Mouse (Mus musculus) midbrain, embryonic 16.5 days (tissue): ENCODE data around the gene Zkscan4. TPM values are rescaled to one million over a fixed set of nuclear protein-coding genes. Genes with fewer than 3 reads are reported as not detected.
"Not testable (repeated sequence)": the region's sequence is repeated elsewhere in the genome, so short reads cannot be mapped to it uniquely, and the experiment has no call there.

Experiments
- ATAC-seq: fragments of 200-750 bp; cut with Nextera tagmentation; 2 replicates; pipeline ENCODE4 v1.8.0; 2017; ENCODE audit warnings: moderate TSS enrichment
- H3K27ac ChIP-seq: fragments of 300-500 bp; sonication (generic); 2 replicates; pipeline ENCODE4 v1.5.1; 2014; ENCODE audit warnings: mild to moderate bottlenecking, low read length, mixed read lengths
- H3K27me3 ChIP-seq: fragments of 300-500 bp; sonication (generic); 2 replicates; pipeline ENCODE4 v1.6.1; 2014; ENCODE audit warnings: low read depth, low read length, mixed read lengths; ENCODE audit not compliant: control insufficient read depth, insufficient read depth
- H3K36me3 ChIP-seq: fragments of 300-500 bp; sonication (generic); 2 replicates; pipeline ENCODE4 v1.6.1; 2014; ENCODE audit warnings: mild to moderate bottlenecking, low read length, moderate library complexity, mixed read lengths; ENCODE audit not compliant: control insufficient read depth, insufficient read depth
- H3K4me1 ChIP-seq: fragments of 300-500 bp; sonication (generic); 2 replicates; pipeline ENCODE4 v1.6.1; 2014; ENCODE audit warnings: mild to moderate bottlenecking, low read length, mixed read lengths; ENCODE audit not compliant: control insufficient read depth, insufficient read depth
- H3K4me2 ChIP-seq: fragments of 300-500 bp; sonication (generic); 2 replicates; pipeline ENCODE4 v1.6.1; 2014; ENCODE audit warnings: mild to moderate bottlenecking, low read length, mixed read lengths
- H3K4me3 ChIP-seq: fragments of 300-500 bp; sonication (generic); 2 replicates; pipeline ENCODE4 v1.5.1; 2014; ENCODE audit warnings: low read depth, mild to moderate bottlenecking, low read length, moderate library complexity, mixed read lengths
- H3K9ac ChIP-seq: fragments of 300-500 bp; sonication (generic); 2 replicates; pipeline ENCODE4 v1.6.1; 2014; ENCODE audit warnings: low read depth, low read length, mixed read lengths
- H3K9me3 ChIP-seq: fragments of 300-500 bp; sonication (generic); replicated peaks from 2 replicates; pipeline ENCODE4 v1.6.1; 2014; ENCODE audit warnings: mild to moderate bottlenecking, low read length, mixed read lengths; ENCODE audit not compliant: control insufficient read depth, poor library complexity, severe bottlenecking
- WGBS: fragments of 180-500 bp; shearing (Covaris S2); extraction: QIAGEN DNeasy Blood & Tissue Kit; methylation state at CpG from one replicate; pipeline ENCODE4 v1.1.7; 2014; 5-methylcytosine and 5-hydroxymethylcytosine counted together
- polyA plus RNA-seq: library from polyadenylated mRNA; unstranded; fragments of >200 nt; fragmentation: Nextera tagmentation; extraction: Ambion mirVana; gene quantifications from 2 replicates; pipeline ENCODE4 v1.2.1, GENCODE M21; 2015

Gene Zkscan4
- 12.0 and 13.2 TPM in 2 replicates for polyA plus RNA-seq

DNA sequence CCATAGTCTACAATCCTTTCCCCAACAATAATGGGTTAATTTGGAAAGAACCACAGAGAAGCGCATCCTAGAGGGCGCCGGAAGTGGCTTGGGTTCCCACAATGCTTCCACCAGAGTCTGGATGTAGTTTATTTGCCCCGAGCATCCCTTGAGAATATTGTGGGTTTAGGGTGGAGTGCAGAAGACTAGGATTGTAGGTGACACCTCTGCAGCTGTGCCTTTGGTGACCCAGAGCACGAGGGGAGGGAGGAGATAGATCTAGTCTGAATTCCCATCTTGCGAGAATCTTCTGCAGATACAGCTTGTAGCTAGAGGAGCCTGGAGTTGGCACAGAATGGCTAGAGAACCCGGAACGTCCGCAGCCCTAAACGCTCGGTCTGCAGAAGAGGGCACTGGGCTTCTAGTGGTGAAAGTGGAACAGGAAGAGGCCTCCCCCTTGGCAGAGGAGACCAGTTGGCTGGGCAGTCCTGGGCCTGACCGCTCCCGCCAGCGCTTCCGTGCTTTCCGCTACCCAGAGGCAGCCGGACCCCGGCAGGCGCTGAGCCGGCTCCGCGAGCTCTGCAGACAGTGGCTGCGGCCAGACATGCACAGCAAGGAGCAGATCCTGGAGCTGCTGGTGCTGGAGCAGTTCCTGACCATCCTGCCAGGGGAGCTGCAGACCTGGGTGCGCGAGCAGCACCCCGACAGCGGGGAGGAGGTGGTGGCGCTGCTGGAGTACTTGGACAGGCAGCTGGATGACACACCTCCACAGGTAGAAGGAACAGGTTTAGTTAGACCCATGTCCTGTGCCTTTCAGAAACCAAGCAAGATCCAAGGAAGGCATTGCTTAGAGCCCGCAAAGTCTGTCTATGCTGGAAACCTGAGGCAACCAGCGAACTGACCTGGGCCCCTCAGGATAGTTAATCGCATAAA lies at the start of gene Zkscan4, which contains the start of gene Gm10065:
Gene Zkscan4 (plus strand): TSS at position 149 of the 912 bp plus-strand sequence.
Gene Gm10065 (minus strand): TSS at position 683 of the 912 bp plus-strand sequence.
- Histone ChIP-seq H3K27ac (peak within 1 kb of the TSS; percentile 86), H3K9ac (peak within 1 kb of the TSS; percentile 78), H3K4me3 (peak within 1 kb of the TSS; percentile 71), H3K4me2 (peak within 1 kb of the TSS; percentile 75), H3K4me1 (peaks cover 10% of the 10 kb centered on the region; the same call in 1 of the 2 replicates)
- not testable (repeated sequence) for H3K27me3 ChIP-seq, H3K36me3 ChIP-seq, H3K9me3 ChIP-seq
- peak; percentile 94 for ATAC-seq
- 3% methylated on average over 26 of the region's 31 CpGs for WGBS

DNA sequence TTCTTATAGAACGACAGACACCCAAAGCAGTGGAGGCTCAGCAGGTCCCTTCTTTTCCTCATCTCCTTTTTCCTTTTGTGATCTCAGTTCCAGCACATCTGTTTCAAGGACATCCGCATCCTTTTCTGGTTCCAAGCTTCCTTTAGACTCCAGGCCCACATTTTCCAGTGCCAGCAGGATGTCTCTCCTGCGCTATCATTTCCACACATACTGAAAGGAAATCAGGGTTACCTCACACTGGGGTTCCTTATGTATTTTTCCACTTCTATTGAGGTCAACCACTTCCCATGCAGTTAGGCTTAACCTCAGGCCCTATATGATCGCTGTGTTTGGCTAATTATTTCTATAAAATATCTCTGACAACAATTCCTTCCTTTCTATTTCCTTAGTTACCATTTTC lies 43.2 kb upstream of the Zkscan4 start:
- Histone ChIP-seq H3K4me3 (no peak overlapping the region), H3K4me1 (peaks cover 10% of the 10 kb centered on the region), H3K27ac (no peak overlapping the region), H3K9me3 (no peaks in the 10 kb centered on the region), H3K27me3 (no peaks in the 10 kb centered on the region), H3K9ac (no peak overlapping the region), H3K36me3 (no peaks in the 10 kb centered on the region), H3K4me2 (no peak overlapping the region)
- no peak for ATAC-seq
- 86% methylated on average over 4 of the region's 4 CpGs for WGBS

DNA sequence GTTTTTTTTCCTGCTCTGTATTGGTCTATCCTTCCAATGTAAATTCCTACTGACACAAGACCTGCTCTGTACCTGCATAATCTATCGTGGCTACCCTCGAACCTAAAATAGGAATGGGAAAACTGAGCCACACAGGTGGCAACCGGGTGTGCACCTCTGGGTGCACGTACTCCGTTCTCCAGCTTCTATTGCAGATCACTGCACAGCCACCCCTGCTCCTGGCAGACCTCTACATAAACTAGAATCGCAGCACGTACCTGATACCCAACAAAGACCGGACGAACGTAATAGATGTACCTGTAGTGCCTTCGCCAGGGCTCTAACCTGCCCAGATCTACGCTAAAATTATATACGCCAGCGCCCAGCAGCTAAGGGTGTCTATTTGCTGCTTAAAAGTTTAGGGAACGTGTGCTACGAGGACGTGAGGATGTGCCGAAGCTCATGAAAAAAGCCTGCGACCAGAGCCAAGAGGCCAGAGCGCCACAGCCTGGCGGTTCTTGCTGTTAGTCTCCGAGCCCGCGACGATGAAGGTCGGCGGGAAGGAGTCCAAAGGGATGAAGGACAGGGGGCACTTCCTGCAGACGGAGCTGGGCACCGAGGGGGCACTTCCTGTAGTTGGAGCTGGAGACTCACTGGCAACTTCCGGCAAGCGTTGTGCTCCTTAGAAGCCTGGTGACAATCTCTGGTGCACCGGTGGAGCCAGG lies 38.1 kb upstream of the Zkscan4 start, which contains the start of gene Pgbd1:
Gene Pgbd1 (minus strand): TSS at position 556 of the 704 bp plus-strand sequence.
- peak within 1 kb of the TSS; percentile 85 for H3K27ac ChIP-seq
- peak within 1 kb of the TSS; percentile 51 for H3K4me3 ChIP-seq
- peak within 1 kb of the TSS; percentile 73 for H3K9ac ChIP-seq
- peak within 1 kb of the TSS; percentile 75 for H3K4me2 ChIP-seq
- H3K9me3 ChIP-seq: no peaks in the 10 kb centered on the region
- H3K36me3 ChIP-seq: peaks cover 14% of the 10 kb centered on the region
- under 1% methylated on average over 32 of the region's 32 CpGs for WGBS
- no peaks in the 10 kb centered on the region for H3K27me3 ChIP-seq
- H3K4me1 ChIP-seq: peaks cover 13% of the 10 kb centered on the region
- peak; percentile 99 for ATAC-seq

DNA sequence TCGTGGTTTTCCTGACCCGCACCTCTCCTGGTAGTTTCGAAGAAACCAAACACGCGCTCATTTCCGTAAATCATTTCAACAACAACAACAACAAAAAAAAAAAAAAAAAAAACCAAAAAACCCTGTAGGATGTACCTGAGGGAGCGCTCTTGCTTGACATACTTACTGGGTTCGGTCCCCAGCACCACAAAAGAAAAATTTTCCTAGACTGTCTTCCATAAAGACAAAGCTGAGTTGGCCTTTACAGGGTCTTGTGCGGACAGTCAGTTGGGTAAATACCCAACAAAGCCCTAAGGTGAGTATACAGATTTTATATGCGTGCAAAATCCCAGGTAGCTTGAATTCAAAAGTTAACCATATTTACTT lies 37.5 kb upstream of the Zkscan4 start:
- peak; percentile 61 for ATAC-seq
- Histone ChIP-seq H3K27ac (peak overlapping the region; percentile 85), H3K4me1 (peaks cover 13% of the 10 kb centered on the region), H3K9ac (peak overlapping the region; percentile 73; the same call in 1 of the 2 replicates), H3K27me3 (no peaks in the 10 kb centered on the region), H3K36me3 (peaks cover 14% of the 10 kb centered on the region), H3K4me3 (peak overlapping the region; percentile 51), H3K4me2 (peak overlapping the region; percentile 75), H3K9me3 (no peaks in the 10 kb centered on the region)
- 18% methylated on average over 10 of the region's 10 CpGs for WGBS

DNA sequence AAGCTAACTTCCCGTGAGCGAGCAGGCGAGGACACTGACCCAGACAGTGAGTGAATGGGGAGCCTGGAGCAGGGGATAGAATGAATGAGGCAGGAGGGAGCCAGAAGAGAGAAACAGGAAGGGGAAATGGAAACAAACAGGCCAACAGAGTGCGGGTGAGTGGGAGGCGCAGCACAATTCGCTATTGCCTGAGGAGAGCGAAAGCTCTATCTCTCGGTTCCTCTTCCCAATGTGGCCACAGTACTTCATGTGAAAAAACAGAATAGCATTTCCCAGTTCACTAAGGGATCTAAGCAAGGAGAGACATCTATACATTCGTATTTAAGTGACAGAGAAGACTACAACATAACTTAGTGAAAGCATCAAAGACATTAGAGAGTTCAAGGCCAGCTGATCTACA lies 31.9 kb upstream of the Zkscan4 start:
- no peaks in the 10 kb centered on the region for H3K9me3 ChIP-seq
- H3K36me3 ChIP-seq: peaks cover 24% of the 10 kb centered on the region
- WGBS: 93% methylated on average over 9 of the region's 9 CpGs
- no peak overlapping the region for H3K4me2 ChIP-seq
- no peak overlapping the region for H3K9ac ChIP-seq
- H3K27ac ChIP-seq: no peak overlapping the region
- 0 out of 2 replicates have a peak, but pooled peaks cover under 1% of the 10 kb centered on the region for H3K4me1 ChIP-seq
- ATAC-seq: no peak
- no peaks in the 10 kb centered on the region for H3K27me3 ChIP-seq
- no peak overlapping the region for H3K4me3 ChIP-seq

DNA sequence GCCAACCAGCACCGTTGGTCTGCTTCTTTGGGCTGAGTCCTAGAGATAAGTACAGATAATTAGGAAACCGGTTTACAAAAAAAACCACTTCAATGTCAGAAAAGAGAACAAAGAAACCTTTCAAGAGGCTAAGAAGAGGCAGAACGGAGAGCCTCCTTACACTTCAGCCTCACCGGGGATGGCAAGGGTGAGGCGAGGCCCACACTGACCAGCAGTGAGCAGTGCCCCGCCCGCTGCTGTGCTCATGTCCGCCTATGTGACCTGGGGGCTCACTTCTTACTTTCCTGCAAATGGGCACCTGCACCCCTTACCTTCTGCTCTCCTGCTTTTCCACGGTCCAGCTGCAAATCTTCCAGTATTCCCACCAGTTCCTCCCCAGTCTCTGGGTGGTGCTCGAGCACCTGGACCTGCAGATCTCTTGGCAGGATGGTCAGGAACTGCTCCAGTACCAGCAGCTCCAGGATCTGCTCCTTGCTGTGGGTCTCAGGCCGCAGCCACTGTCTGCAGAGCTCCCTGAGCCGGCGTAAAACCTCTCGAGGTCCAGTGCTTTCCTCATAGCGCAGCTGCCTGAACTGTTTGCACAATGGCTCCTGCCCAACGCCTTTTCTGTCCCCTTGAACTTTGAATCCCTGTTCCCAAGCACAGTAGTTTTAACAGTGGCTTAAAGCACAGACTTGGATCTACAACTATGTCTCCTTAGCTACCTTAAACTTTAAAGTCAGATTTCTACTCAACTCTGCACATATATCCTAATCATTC lies 30.7 kb upstream of the Zkscan4 start:
- Histone ChIP-seq H3K9ac (no peak overlapping the region), H3K4me3 (no peak overlapping the region), H3K36me3 (peaks cover 24% of the 10 kb centered on the region), H3K27ac (no peak overlapping the region), H3K9me3 (no peaks in the 10 kb centered on the region), H3K27me3 (no peaks in the 10 kb centered on the region), H3K4me1 (peaks cover 12% of the 10 kb centered on the region), H3K4me2 (no peak overlapping the region)
- WGBS: 85% methylated on average over 16 of the region's 16 CpGs
- ATAC-seq: no peak

DNA sequence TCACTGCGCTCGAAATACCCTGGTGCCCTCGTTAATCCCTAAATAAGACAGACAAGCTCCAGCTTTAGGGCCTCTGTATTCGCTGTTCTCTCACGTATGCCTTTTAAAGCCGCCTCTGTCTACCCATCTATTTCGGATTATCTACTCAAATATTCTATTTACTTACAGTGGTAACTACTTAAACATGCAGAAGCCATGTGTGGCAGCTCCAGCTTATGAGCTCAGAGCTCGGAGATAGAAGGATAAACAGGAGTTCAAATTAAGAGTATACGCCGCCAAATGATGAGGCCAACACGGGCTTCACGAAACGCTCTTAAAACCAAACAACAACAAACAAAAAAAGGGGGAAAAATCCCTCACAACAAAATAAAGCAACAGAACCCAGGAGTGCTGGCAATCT lies 25.7 kb upstream of the Zkscan4 start:
- Histone ChIP-seq H3K4me1 (peaks cover 15% of the 10 kb centered on the region), H3K27me3 (peaks cover 6% of the 10 kb centered on the region; the same call in 1 of the 2 replicates), H3K4me2 (peak overlapping the region; percentile 73), H3K27ac (peak overlapping the region; percentile 71), H3K4me3 (peak overlapping the region; percentile 76), H3K36me3 (0 out of 2 replicates have a peak, but pooled peaks cover 2% of the 10 kb centered on the region), H3K9me3 (no peaks in the 10 kb centered on the region), H3K9ac (peak overlapping the region; percentile 77)
- ATAC-seq: peak; percentile 46
- WGBS: under 1% methylated on average over 13 of the region's 13 CpGs

DNA sequence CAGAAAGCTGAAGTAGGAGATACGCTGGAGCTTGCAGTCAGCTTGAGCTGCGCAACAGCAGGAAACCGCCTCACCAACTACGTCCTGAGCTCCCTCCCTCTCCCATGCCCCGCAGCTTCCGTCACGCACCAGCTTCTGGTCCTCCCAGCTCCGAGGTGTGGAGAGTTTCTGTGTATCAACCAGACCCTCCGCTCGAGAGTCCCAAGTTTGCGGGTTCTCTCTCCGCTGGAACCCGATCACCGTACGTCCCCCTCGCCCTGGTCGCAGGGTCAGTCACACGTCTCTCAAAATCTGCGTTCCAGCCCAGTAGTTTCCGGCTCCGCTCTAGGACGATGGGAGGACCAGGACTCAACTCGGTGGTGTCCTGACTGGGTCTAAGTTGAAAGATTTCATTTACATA lies 25.3 kb upstream of the Zkscan4 start, which contains the start of gene Zscan26:
Gene Zscan26 (minus strand): TSS at position 282 of the 400 bp plus-strand sequence.
- no peaks in the 10 kb centered on the region for H3K9me3 ChIP-seq
- 0 out of 2 replicates have a peak, but pooled peaks cover 2% of the 10 kb centered on the region for H3K36me3 ChIP-seq
- peak within 1 kb of the TSS; percentile 71 for H3K27ac ChIP-seq
- peaks cover 15% of the 10 kb centered on the region for H3K4me1 ChIP-seq
- peak within 1 kb of the TSS; percentile 77 for H3K9ac ChIP-seq
- peak within 1 kb of the TSS; percentile 73 for H3K4me2 ChIP-seq
- ATAC-seq: peak; percentile 96
- under 1% methylated on average over 23 of the region's 23 CpGs for WGBS
- peak within 1 kb of the TSS; percentile 76 for H3K4me3 ChIP-seq
- peaks cover 6% of the 10 kb centered on the region; the same call in 1 of the 2 replicates for H3K27me3 ChIP-seq
